Mouse (Mus musculus): ENCODE measurements at regions not wholly inside any gene's neighbourhood (a gene's known extent, or its start where the extent isn't known, plus 50 kb on each side); places are given as distances from the start of the nearest gene placed in this dataset.

DNA sequence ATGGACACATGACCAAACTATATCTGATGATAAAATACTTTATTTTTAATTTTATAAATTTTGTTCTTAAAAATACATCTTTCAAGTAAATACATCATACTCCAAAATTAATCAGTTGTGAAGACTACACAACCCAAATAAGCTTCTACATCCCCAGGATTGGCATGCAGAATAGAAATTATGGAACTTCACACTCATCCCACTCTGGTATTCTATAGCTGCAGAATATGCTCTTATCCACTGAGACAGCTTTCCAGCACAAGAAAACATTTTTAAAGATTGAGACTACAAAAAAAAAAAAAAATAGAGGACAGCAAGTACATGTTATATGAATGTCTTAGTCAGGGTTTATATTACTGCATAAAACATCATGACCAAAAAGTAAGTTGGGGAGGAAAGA is 94.4 kb downstream of the Gm11232 start:
- Histone ChIP-seq H3K4me3 (no peak overlapping the region), H3K27ac (no peak overlapping the region)
- no peak for DNase-seq (ENCODE audit: low spot score in 2 of 2)
- no peak for TF ChIP-seq CTCF (conservative IDR thresholded peaks at IDR 0.05)

DNA sequence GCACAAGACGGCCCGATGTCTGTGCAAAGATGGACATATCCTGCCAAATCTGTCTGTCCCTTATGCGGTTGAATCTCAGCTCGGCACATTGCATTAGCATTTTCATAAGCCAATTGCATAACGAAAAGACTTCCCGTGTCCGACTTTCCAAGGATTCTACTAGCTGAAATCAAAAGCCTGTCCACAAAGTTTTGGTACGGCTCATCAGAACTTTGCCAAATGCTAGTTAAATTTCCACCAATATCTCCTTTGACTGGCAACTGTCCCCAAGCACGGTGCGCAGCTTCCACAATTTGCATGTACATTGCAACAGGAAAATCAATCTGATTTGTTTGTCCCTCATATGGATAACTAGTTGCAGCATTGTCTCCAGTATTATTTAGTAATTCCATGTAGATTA is 117.2 kb downstream of the Gm11232 start:
- no peak for TF ChIP-seq CTCF (conservative IDR thresholded peaks at IDR 0.05)
- no peak for DNase-seq (ENCODE audit: low spot score in 2 of 2)
- Histone ChIP-seq H3K4me3 (no peak overlapping the region), H3K27ac (no peak overlapping the region)

GRCm38 (mm10) chr4:71627088-71627487 is 130.7 kb downstream of the Gm11232 start:
- H3K4me3 ChIP-seq: no peak overlapping the region

GRCm38 (mm10) chr4:71626626-71627025 is 131.1 kb downstream of the Gm11232 start:
- no peak for TF ChIP-seq CTCF (conservative IDR thresholded peaks at IDR 0.05)
- Histone ChIP-seq H3K27ac (no peak overlapping the region), H3K4me3 (no peak overlapping the region)
- no peak for DNase-seq (ENCODE audit: low spot score in 2 of 2)

More at GRCm38 (mm10) chr4:71627088-71627487, 130.7 kb downstream of the Gm11232 start:
- TF ChIP-seq CTCF (conservative IDR thresholded peaks at IDR 0.05): no peak
- no peak for DNase-seq (ENCODE audit: low spot score in 2 of 2)
- H3K27ac ChIP-seq: no peak overlapping the region

GRCm38 (mm10) chr4:71624771-71625170 is 133.0 kb downstream of the Gm11232 start:
- no peak overlapping the region for H3K27ac ChIP-seq
- no peak for DNase-seq (ENCODE audit: low spot score in 2 of 2)
- no peak overlapping the region for H3K4me3 ChIP-seq
- no peak for TF ChIP-seq CTCF (conservative IDR thresholded peaks at IDR 0.05)

- DNase-seq (ENCODE audit: low spot score in 2 of 2): no peak
- H3K4me3 ChIP-seq: no peak overlapping the region
- TF ChIP-seq CTCF (conservative IDR thresholded peaks at IDR 0.05): no peak
- H3K27ac ChIP-seq: no peak overlapping the region
Observed at GRCm38 (mm10) chr4:71613720-71614119, 144.0 kb downstream of the Gm11232 start.

DNA sequence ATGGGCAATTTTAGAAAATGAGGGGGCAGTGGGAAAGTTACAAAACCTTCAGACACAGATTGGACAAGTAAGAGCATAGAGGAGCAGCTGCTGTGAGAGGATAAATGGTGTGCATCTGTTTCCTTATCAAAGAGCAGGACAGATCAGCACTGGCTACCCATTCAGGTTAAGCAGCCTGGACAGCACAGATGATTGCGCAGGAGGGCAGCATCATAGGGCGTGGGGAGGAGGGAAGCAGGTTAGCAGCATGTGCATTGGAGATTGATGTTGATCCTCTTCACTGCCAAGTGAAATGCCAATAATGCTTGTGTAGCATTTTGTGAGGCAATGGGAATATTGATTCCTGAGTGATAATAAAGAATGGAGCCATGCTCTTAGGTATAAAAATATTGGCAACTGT is 171.9 kb downstream of the Gm11232 start:
- no peak for TF ChIP-seq CTCF (conservative IDR thresholded peaks at IDR 0.05)
- Histone ChIP-seq H3K27ac (no peak overlapping the region), H3K4me3 (no peak overlapping the region)
- no peak for DNase-seq (ENCODE audit: low spot score in 2 of 2)

DNA sequence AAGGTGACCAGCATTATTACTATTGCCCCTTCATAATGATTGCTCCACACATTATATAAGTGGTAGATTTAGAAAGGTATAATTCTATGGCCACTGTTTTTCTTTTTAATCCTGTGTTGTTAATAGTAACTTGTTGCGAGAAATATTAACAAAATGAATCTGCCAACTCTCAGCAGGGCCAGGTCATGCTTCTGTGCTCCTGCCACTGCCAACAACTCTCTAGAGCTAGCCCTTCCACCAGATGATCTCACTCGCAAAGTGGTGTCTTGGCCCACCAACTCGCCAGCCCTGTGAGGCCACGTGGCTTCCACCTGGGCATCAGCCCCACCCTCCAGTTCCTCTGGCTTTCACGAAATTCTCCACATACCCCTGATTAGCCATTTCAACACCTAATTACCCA is 197.1 kb downstream of the Gm11232 start:
- no peak for DNase-seq (ENCODE audit: low spot score in 2 of 2)
- no peak overlapping the region for H3K27ac ChIP-seq
- no peak overlapping the region for H3K4me3 ChIP-seq
- TF ChIP-seq CTCF (conservative IDR thresholded peaks at IDR 0.05): no peak

GRCm38 (mm10) chr4:71539200-71539599 is 218.6 kb downstream of the Gm11232 start:
- no peak for TF ChIP-seq CTCF (conservative IDR thresholded peaks at IDR 0.05)
- DNase-seq (ENCODE audit: low spot score in 2 of 2): peak in 1 of 2 experiments; percentile 5
- H3K27ac ChIP-seq: no peak overlapping the region
- no peak overlapping the region for H3K4me3 ChIP-seq

DNA sequence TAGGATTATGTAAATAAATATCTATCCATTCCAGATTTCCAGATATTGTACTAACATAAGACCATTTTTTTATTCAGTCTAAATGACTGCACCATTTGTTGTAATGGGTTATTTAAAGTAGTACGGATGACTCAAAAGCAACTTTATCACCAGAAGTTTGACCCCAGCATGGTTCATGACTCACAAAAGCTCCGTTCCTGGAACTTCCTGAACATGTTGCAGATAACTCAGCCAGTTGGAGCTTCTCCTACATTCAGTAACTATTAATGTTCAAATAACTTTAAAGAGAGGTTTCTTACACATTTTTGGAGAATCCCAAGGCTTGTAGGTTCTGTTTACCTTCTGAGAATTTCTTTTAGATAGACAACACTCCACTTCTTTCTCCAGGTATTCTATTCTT is 219.8 kb downstream of the Gm11232 start:
- no peak overlapping the region for H3K4me3 ChIP-seq
- no peak for TF ChIP-seq CTCF (conservative IDR thresholded peaks at IDR 0.05)
- no peak overlapping the region for H3K27ac ChIP-seq
- no peak for DNase-seq (ENCODE audit: low spot score in 2 of 2)

GRCm38 (mm10) chr4:71524255-71524970 is 233.4 kb downstream of the Gm11232 start:
- peak in 1 of 2 experiments; percentile 3 for DNase-seq (ENCODE audit: low spot score in 2 of 2)

GRCm38 (mm10) chr4:71520751-71521150 is 237.0 kb downstream of the Gm11232 start:
- TF ChIP-seq CTCF (conservative IDR thresholded peaks at IDR 0.05): no peak
- no peak overlapping the region for H3K27ac ChIP-seq
- no peak overlapping the region for H3K4me3 ChIP-seq
- DNase-seq (ENCODE audit: low spot score in 2 of 2): no peak

More at GRCm38 (mm10) chr4:71524255-71524970, 233.4 kb downstream of the Gm11232 start:
- H3K27ac ChIP-seq: no peak overlapping the region
- TF ChIP-seq CTCF (conservative IDR thresholded peaks at IDR 0.05): no peak
- no peak overlapping the region for H3K4me3 ChIP-seq

DNA sequence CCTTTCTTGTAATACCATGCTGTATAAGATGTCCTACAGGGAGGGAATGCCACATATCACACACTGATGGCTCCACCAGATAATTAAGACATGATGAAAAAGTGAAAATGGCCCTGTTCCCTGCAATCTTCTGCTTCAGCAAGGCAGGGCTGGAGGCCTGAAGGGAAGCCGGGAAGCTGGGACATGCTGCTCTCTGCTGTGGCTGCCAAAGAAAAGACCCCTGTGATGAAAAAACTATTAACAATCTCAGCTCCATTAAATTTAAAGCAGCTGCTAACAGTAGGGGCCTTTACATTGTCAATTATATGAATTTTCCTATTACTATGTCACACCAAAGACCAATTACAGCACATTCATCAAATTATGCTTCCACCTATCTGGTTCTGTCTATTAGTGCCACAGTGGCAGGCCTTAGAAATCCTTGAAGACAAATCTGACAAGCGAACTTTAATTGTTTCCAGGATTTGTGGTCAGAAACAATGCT is 239.8 kb downstream of the Gm11232 start:
- Histone ChIP-seq H3K4me3 (no peak overlapping the region), H3K27ac (no peak overlapping the region)
- TF ChIP-seq CTCF (conservative IDR thresholded peaks at IDR 0.05): no peak
- no peak for DNase-seq (ENCODE audit: low spot score in 2 of 2)

GRCm38 (mm10) chr4:71506911-71507310 is 250.9 kb downstream of the Gm11232 start:
- no peak for DNase-seq (ENCODE audit: low spot score in 2 of 2)
- TF ChIP-seq CTCF (conservative IDR thresholded peaks at IDR 0.05): no peak
- no peak overlapping the region for H3K4me3 ChIP-seq
- H3K27ac ChIP-seq: no peak overlapping the region

All from layer of hippocampus, adult 2 months (tissue).